Mouse (Mus musculus) adrenal gland, adult 18-20 months (tissue): ENCODE measurements around the gene Sh2d3c. TPM values are rescaled to one million over a fixed set of nuclear protein-coding genes. Genes with fewer than 3 reads are reported as not detected.

ENCODE experiments used
- DNase-seq, 2 experiments: peaks; one replicate each; pipeline ENCODE4 v3.0.0; 2021 to 2022; ENCODE audit warnings: low spot score in 2 of 2
- long read RNA-seq, 2 experiments: library from polyadenylated mRNA; stranded (forward); transcript quantifications; one replicate each; pipeline ENCODE4 v2.0.0; 2021
- total RNA-seq, 2 experiments: library from RNA; stranded (reverse); gene quantifications; 1 replicate in 1 of 2; 2 replicates in 1 of 2; pipeline ENCODE4 v1.2.3; 2021

Sh2d3c gene
- 10 to 100 TPM; 11.6 to 14.9 TPM for total RNA-seq
- long read RNA-seq, experiment 1, transcript Sh2d3c-202 (11 exons, 3,107 nt) = major isoform, 12 of 24 reads
- long read RNA-seq, experiment 1, partial matches to known transcripts = 6 of 24 reads
- long read RNA-seq, experiment 1, other reads (novel, unspliced or antisense) = 6 of 24 reads
- long read RNA-seq, experiment 2, transcript Sh2d3c-202 (11 exons, 3,107 nt) = major isoform, 7 of 14 reads
- long read RNA-seq, experiment 2, partial matches to known transcripts = 4 of 14 reads
- long read RNA-seq, experiment 2, other reads (novel, unspliced or antisense) = 3 of 14 reads

DNA sequence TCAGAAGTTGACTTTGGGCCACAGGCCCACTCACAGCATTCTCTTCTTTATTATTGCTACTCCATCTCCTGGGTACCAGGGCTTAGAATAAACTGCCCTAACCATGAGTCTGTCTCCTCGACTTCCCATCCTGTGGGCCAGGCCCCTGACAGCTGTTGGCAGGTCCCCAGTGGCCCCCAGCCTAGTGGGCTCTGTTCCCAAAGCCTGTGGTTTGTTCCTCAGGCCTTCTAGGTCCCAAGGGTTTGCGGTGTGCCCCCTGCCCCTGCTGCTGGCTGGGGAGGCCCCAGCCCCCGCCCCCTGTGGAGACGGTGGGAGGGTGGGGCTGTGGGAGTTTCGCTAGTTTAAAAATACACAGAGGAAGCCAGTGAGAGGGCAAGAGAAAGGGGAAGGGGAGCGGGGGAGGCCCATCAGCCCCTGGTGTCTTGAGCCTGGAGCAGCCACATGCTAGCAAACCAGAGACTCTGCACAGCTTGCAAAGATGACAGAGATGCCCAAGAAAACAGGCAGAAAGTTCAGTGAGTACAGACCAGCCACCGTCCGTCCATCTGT lies at the start of gene Sh2d3c:
Gene Sh2d3c, plus strand, starts transcription at position 375 of the 549 bp plus-strand sequence.
- DNase-seq = no peak

- DNase-seq = no peak
Observed at GRCm38 (mm10) chr2:32671147-32671546, 49.7 kb upstream of the Sh2d3c start.

DNA sequence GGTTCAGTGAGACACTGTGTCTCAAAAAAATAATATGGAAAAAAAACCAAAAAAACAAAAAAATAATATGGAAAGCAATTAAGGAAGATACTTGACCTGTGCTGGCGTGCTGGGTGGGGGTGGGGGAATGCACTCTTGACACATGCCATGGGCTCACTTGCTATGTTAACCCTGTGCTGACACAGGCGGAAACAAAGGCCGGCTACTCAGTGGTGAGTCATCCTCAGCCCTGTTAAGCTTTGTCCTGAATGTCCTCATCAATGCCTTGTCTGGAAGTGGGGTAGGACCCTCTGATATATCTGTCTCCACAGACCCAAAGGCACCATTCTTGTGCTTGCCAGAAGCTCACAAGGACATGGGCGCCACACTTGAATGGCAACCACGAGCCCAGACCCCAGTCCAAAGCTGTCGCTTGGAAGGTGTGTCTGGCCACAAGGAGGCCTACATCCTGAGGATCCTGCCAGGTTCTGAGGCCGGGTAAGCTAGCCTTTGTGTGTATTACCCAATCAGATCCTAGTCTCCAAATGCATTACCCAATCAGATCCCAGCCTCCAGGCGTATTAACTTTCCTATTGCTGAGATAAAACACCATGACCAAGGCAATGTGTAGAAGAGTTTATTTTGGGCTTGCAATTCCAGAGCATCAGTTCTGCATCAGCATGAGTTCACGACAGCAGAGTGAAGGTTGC lies 48.8 kb upstream of the Sh2d3c start:
- no peak for DNase-seq

- no peak for DNase-seq
Observed at GRCm38 (mm10) chr2:32673176-32673917, 47.5 kb upstream of the Sh2d3c start.

GRCm38 (mm10) chr2:32676821-32677220 lies 44.0 kb upstream of the Sh2d3c start:
- DNase-seq = no peak

GRCm38 (mm10) chr2:32677683-32678082 lies 43.2 kb upstream of the Sh2d3c start:
- DNase-seq = no peak

- DNase-seq = peak in 1 of 2 experiments; percentile 46
Observed at GRCm38 (mm10) chr2:32680051-32680451, 40.8 kb upstream of the Sh2d3c start.

DNA sequence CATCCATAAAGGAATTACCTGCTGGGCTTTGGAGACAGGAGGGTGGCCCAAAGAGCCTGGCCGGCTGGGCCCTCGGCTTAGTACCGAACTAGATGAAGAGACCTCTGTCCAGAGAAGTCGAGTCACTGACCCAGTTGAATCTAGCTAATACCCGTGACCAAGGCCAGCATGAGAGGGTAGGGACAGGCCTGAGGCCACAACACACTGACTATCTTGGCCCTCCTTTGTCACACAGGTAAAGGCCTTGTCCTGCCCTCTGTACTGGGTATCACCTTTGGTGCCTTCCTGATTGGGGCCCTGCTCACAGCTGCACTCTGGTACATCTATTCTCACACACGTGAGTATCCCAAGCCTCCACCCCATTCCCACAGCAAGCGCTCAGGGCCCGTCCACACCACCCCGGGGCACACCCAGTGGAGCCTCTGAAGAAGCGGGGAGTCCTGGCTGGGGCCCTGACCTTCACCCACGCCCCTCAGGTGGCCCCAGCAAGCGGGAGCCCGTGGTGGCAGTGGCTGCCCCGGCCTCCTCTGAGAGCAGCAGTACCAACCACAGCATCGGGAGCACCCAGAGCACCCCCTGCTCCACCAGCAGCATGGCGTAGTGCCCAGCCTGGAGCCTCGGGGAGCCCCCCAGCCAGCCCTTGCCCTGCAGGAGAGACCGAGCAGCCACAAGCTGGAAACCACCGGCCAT lies 39.7 kb upstream of the Sh2d3c start:
- DNase-seq = no peak

DNA sequence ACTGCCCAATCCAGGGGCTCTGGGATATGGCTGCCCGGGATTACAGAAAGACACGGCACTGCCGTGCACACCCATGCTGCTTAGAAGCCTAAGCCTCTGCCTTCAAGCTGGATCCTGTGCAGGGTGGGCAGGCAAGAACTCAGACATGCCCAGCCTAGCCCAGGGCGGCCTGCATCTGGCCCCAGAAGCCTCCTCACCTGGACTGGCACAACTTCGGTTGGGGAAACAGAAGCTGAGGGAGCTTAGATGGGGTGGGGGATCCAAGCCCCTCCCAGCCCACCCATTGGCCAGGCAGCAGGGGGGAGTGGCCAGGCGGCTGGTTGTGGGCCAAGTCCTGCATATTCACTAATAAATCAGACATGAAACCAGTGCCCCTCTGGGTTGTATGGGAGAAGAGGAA lies 39.1 kb upstream of the Sh2d3c start:
- DNase-seq = no peak

DNA sequence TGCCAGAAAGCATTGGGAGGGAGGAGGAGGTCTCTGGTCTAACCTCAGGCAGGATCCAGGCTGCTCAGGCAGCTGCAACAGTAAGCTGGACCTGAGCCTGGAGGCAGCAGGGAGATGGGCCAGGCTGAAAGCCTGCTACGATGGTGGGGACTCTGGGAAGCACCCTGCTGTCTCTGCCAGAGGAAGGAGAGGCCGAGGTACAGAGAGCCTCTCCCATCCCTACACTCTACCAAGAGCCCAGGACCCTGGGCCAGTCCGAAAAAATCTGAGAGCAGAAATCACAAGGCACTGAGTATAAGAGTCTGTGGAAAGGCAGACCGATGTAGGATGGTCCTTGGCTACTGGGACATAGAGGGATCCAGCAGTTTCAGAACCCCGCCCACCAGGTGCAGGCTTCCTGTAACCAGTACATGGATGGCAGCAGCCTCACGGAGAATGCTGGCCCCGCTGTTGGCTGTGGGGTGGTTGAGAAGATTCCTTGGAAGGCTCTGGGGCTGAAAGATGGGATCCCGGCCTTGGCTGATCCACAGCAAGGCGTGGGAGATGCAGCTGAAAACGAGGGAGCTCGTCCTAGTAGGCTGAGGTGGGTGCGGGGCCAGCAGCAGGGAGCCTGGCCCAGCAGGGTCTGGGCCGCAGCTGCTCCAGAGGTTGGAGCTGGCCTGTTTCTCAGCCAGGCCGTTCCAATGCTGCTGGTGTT lies 38.0 kb upstream of the Sh2d3c start:
- no peak for DNase-seq

- no peak for DNase-seq
Observed at GRCm38 (mm10) chr2:32683701-32684100, 37.2 kb upstream of the Sh2d3c start.

DNA sequence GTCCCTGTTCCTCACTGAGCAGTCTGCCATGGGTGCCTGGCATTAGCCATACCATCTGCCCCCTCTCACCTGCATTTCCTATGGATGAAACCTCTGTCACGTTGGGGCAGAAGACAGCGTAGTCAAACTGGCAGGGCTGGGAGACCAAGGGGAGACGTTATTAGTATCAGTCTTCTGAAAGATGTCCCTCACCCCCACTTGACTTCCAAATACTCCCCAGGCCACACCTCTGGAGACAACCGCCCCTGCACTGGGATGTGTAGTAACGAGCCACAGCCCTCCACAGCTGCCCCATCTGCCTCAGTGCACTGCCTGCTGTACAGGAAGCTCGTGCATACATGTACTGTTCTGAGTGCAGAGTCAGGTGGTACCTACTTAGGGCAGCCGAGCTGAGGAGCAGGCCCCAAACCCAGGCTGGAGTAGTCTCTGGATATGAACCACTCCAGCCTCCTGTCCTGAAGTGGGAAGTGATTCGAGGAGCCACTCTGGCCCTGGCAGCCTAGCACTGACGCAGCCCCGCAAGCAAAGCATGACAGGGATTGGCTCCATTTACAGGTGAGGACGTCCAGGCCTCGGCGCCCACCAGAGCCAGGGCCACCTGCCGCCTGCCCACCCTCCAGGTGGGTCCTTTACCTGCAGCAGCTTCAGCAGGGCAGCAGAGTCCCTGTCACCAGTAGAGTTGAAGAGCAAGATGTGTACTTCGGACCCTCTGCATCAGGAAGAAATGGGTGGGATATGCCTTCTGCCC lies 36.0 kb upstream of the Sh2d3c start:
- DNase-seq = no peak

DNA sequence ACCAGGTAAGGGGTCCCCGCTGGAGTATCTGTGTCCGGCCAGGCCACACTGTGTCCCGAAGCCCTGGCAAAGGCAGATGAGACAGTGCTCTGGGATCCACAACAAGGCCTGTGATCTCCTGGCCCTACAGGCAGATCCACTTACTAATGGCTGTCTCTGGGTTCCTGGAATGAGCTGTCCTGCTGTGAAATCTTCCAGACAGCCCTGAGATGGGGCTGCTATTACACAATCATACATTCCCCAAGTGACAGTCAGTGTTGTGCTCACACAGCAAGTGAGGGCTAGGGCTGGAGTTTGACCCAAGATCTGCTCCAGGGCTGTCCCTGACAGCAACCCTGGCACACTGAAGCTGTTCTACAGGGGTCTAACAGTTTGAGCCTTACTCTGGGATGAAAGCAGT lies 35.0 kb upstream of the Sh2d3c start:
- peak in 1 of 2 experiments; percentile 39 for DNase-seq

GRCm38 (mm10) chr2:32686640-32687039 lies 34.2 kb upstream of the Sh2d3c start:
- no peak for DNase-seq

DNA sequence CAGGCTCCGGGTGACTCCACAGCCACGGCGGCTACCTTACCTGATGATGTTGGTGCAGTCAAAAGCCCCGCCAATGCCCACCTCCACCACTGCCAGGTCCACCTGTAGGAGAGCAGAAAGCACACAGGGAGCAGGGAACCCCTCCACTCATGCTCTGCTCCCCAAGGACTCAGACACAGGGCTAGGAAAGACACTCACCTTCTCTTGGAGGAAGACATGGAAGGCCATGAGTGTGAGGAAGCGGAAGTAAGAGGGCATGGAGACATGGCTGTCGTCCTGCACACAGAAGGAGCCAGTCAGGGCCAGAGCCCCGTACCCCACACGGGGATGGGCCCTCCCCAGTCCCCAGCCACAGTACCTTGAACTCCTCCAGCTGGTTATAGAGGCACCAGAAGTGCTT lies 33.3 kb upstream of the Sh2d3c start:
- no peak for DNase-seq

DNA sequence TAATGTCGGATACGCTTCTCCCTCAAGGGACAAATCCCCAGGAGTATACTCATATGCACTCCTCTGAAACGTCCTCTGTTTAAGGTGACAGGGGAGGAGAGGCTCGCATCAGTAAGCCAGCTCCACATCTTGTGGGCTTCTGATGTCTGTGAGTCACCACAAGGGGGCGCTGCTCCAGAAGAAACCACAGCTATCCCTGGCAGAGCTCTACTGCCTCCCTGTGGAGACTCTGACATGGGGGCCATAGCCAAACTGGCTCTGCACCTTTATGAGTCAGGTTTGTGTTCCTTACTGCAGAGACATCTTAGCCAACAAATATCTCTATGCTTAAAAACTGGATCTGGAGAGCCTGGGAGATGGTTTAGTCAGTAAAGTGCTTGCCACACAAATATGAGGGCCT lies 31.4 kb upstream of the Sh2d3c start:
- peak; percentile 89 to 90 for DNase-seq

DNA sequence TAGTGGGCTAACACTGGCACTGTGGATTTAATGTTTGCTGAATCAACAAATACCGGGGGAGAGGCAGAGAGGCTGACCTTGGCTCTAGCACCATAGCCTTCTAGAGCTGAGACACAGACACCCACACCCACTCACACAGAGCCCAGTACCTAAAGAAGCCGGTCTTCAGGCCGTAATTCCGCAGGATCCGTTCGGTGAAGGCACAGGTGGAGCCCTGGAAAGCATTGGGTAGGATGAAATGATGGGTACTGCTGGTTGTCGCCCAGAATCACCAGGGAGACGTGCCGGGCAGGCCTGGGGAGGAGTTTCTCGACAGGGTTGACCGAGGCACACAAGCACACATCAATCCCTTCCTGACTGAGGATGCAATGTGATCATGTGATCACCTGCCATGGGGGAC lies 29.8 kb upstream of the Sh2d3c start:
- no peak for DNase-seq

DNA sequence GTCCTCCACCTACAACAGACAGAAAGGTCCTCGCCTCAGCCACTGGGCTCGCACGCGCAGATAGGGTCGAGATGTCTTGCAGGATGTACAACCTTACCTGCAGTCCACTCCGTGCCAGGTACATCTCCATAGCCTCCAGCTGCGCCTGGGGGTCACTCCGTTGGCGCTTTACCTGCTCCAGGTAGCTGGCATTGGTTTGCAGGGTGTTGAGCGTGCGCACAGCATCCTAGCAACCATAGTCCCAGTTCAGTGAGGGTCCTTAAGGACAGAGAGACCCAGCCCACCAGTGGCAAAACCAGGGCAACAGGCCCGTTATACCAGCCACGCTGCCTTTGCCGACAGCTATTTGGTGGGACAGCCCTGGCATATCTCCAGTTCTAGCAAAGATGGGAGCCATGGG lies 28.4 kb upstream of the Sh2d3c start:
- DNase-seq = no peak

DNA sequence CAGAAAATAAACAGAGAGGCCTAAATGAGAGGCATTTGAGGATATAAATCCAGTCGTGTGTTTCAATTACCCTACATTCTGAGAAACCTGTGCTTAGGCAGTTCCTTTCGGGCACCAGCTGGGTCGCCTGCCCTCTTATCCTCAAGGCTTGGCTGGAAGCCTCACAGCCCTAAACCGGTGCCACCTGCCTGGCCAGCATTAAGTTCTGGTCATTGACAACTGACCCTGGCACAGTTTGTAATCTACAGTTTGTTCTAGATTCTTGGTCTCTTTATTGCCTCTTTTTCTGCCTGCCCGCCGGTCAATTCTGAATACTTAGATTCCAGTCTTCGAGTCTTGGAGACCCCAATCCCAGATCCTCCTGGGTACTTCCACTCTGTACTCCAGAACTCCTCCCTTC lies 27.6 kb upstream of the Sh2d3c start:
- no peak for DNase-seq
